Mouse (Mus musculus) cortical plate, adult 2 months (tissue): ENCODE results near the gene Mterf1b. TPM values are rescaled to one million over a fixed set of nuclear protein-coding genes. Genes with fewer than 3 reads are reported as not detected.
"Not testable (repeated sequence)": the region's sequence is repeated elsewhere in the genome, so short reads cannot be mapped to it uniquely, and the experiment has no call there.

Source experiments
- H3K27ac ChIP-seq: fragments of 200-500 bp; 2 replicates; pipeline ENCODE4 v1.5.1; 2012; ENCODE audit warnings: low read length, control low read depth, inconsistent platforms; ENCODE audit not compliant: insufficient read depth
- H3K4me1 ChIP-seq: fragments of 200-500 bp; 2 replicates; pipeline ENCODE4 v1.6.1; 2011; ENCODE audit warnings: low read length; ENCODE audit not compliant: control insufficient read depth, insufficient read depth
- H3K4me3 ChIP-seq: fragments of 200-500 bp; 2 replicates; pipeline ENCODE4 v1.5.1; 2011; ENCODE audit warnings: mild to moderate bottlenecking, low read length, control low read depth; ENCODE audit not compliant: insufficient read depth
- CTCF ChIP-seq: fragments of 200-500 bp; IDR thresholded peaks from 2 replicates; pipeline ENCODE4 v1.5.1; 2011; ENCODE audit warnings: mild to moderate bottlenecking, control low read depth, low read length; ENCODE audit not compliant: insufficient read depth; ENCODE audit errors: extremely low read depth
- POLR2A ChIP-seq: fragments of 200-500 bp; IDR thresholded peaks from 2 replicates; pipeline ENCODE4 v1.6.1; 2011; ENCODE audit warnings: mild to moderate bottlenecking, low read length, control low read depth; ENCODE audit not compliant: insufficient read depth; ENCODE audit errors: extremely low read depth
- polyA plus RNA-seq: library from polyadenylated mRNA; depleted of rRNA; stranded (reverse); fragments of >200 nt; gene quantifications from 2 replicates; pipeline ENCODE4 v1.2.3, GENCODE M21; 2012

Mterf1b gene
- polyA plus RNA-seq, 1 experiment: 3.9 TPM

DNA sequence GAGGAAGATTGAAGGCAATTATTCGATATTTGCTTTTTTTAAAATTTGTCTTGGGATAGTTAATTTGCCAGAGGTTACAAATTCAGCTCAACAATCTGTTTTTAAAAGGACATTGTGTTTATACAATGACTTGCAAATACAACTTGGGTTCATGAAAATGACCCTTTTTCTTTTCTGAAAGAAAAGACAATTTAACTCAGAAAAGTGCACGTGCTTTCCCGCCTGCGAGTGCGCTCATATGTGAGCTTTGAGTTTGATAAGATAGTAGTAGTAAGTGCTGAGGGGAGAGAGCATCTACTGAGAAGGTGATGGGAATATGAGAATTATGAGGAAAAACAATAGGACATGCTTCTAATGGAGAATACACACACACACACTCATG lies 1.1 kb downstream of the Mterf1b start:
- Histone ChIP-seq H3K4me3 (peak overlapping the region; percentile 27; the same call in 1 of the 2 replicates), H3K4me1 (no peaks in the 10 kb centered on the region; the same call in 1 of the 2 replicates), H3K27ac (no peak overlapping the region)
- TF ChIP-seq CTCF (no peak), POLR2A (no peak)

DNA sequence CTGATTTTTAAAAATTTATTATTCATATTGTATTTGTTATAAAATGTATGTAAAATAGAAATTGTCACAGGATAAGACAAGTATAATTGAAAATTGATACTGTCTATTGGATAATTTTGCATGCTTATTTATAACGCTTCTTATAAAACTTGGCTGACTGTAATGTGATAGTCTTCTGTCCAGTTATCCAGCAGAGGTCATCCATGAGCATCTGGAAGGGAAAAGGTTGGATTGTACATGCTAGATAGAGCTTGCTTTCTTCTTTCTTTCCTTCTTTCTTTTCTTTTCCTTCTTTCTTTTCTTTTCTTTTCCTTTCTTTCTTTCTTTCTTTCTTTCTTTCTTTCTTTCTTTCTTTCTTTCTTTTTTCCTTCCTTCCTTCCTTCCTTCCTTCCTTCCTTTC lies 2.0 kb downstream of the Mterf1b start:
- no peak for TF ChIP-seq CTCF
- TF ChIP-seq POLR2A: no peak
- H3K4me3 ChIP-seq: no peak overlapping the region
- H3K27ac ChIP-seq: no peak overlapping the region
- H3K4me1 ChIP-seq: no peaks in the 10 kb centered on the region; the same call in 1 of the 2 replicates

DNA sequence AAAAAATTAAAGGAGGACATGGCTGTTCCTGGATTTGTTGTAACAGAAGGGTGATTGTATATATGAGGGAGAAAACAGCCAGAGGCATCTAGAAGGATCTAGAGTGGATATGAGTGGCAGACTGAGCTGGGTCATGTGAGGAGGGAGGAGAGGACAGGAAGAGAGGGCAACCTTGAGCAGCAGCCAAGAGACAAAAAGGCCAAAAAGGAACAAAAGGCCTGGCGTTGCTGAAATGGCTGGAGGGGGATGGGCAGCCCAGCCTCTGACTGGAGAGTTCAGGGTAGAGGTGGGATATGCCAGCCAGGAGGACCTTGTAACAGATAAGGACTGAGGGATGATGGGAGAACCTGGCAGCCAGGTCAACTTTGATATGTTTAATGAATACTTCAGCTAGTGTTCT lies 2.9 kb downstream of the Mterf1b start:
- H3K4me3 ChIP-seq: no peak overlapping the region
- H3K4me1 ChIP-seq: no peaks in the 10 kb centered on the region; the same call in 1 of the 2 replicates
- no peak overlapping the region for H3K27ac ChIP-seq
- TF ChIP-seq CTCF (no peak), POLR2A (no peak)

DNA sequence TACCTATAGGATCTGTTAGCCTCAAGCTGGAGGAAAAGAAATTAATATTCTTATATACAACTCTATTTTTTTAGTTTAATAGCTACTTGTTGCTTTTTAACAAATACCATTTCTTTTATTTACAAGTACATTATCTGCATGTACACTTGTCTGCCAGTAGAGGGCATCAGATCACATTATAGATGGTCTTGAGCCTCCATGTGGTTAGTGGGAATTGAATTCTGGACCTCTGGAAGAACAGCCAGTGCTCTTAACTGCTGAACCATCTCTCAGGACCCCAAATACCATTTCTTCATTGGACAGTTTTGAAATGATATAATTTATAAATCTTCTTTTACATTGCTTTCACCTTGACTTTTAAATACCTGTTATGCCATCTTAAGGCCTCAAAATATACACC lies 9.2 kb downstream of the Mterf1b start:
- Histone ChIP-seq H3K4me3 (no peak overlapping the region), H3K27ac (no peak overlapping the region), H3K4me1 (no peaks in the 10 kb centered on the region)
- TF ChIP-seq POLR2A: no peak
- peak; percentile 28; the same call in 1 of the 2 replicates for TF ChIP-seq CTCF

DNA sequence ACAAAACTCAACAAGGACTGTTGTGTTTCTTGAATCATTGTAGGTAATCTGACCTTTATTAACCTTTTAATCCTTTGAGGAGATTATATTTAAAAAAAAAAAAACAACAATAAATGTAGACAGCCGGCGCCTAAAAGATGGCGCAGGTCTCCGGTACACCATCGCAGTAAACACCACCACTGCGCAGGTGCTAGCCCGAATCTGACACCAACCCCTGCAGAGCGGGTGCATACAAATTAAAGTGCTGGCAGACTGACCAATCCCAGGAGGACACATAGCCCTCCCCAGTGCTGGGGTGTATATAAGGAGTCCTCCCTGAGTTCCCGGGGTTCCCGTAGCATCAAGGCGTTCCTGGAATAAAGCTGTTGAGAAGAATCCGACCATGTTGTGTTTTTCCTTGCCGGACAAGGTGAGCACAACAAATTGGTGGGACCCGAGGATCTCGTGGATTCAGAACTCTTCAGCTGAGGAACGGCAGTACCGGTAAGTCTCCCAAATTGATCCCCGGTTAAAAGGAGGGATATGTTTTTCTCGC lies 10.2 kb downstream of the Mterf1b start:
- H3K27ac ChIP-seq, H3K4me3 ChIP-seq, H3K4me1 ChIP-seq: not testable (repeated sequence)

DNA sequence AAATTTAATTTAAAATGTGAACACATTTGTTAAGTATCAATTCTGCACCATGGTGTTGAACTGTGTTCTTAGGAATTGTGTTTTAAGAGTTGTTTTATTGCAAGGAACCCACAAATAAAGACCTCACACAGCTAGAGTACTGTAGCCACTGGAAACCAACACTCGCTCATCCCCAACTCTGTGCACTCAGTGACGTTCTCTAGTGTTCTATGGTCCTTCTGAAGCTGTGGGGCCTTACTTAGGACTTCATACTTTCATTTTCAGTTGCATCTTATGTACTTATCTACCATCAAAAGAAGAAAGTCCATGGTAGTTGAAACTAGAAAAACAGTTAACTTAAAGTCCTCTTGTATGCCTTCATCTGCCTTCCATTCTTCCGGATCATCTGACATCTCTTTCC lies 17.9 kb downstream of the Mterf1b start:
- not testable (repeated sequence) for H3K4me1 ChIP-seq, H3K4me3 ChIP-seq, H3K27ac ChIP-seq

DNA sequence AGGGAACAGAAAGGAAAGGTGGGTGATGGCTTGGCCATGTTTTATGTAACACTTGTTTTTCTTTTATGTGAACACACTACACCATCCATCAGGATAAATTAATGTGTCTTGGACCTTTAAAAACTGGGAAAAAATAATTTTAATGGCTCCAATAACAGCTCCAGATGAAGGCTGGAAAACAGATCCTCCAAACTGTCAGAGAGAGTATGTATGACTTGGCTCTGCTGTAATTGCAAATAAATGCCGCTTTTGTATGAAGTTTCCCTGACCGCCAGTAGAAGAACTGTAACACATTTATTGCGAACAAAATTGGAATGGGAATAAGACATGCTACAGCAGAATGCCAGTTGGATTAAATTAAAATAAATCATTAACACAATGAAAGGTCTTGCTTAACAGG lies 29.1 kb downstream of the Mterf1b start:
- H3K4me1 ChIP-seq: peaks cover 2% of the 10 kb centered on the region
- TF ChIP-seq CTCF (no peak), POLR2A (no peak)
- H3K27ac ChIP-seq: no peak overlapping the region
- H3K4me3 ChIP-seq: no peak overlapping the region

DNA sequence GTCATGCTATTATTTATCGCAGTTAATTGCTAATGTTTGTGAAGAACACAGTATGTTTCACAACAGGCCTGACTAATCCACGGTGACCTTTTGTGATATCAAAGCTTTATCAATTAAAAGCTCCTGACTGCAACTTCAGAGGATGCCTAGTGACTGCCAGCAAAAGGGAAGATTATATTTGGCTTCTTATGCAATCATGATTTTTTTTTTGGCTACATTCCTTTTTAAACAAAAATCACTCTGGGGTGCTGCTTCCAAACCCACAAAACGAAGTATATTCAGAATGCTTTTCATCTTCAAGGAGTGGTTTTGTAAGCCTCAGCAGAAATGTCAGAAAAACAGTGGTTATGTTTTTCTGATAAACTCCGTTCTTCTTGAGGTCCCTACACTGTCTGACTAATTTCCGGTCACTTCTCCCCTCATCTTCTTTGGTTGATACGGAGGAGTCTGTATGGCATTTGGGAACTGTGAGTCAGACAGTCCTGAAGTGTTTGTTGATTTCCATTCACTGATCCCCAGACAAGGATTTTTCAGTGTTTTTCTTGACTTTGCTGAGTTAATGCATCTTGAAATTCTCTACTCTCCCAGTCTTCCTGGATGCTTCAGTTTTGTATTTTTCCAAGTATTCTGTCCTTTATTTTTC lies 29.9 kb downstream of the Mterf1b start:
- Histone ChIP-seq H3K4me3 (no peak overlapping the region), H3K4me1 (peaks cover 2% of the 10 kb centered on the region), H3K27ac (peak overlapping the region; percentile 77; the same call in 1 of the 2 replicates)
- TF ChIP-seq CTCF: no peak
- TF ChIP-seq POLR2A: no peak

DNA sequence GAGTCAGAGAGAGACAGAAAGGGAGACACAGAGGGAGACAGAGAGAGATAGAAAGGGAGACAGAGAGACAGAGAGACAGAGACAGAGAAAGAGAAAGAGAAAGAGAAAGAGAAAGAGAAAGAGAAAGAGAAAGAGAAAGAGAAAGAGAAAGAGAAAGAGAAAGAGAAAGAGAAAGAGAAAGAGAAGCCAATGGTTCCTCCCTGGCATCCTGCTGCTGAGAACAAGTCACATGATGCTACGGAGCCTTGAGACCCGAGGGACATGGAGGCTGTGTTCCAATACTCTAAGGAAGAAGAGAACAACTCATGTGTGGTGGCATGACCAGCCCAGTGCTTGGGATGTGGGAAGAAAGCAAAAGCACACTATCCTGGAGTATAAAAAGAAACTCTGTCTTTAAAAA lies 40.0 kb downstream of the Mterf1b start:
- Histone ChIP-seq H3K4me3 (no peak overlapping the region), H3K4me1 (no peaks in the 10 kb centered on the region), H3K27ac (no peak overlapping the region)
- TF ChIP-seq CTCF: no peak
- TF ChIP-seq POLR2A: no peak

DNA sequence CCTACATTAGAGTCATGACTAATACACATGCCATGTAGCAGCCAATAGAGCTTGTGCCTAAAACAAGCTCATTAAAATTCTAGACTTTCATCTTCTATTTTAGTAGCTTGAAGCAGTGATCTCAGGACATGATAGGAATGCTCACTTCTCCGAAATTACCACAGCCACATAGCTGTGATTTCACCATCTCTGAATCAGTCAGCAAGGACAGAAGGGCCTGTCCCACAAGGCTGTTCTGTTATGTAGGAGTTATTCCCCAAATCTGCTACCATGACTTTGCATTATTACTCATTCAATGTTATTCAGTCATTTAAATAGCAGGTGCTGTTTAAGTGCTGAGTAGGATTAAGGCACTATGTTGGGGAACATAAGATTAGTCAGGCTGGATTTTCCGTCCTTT lies 42.3 kb downstream of the Mterf1b start:
- H3K4me3 ChIP-seq: no peak overlapping the region
- no peaks in the 10 kb centered on the region for H3K4me1 ChIP-seq
- no peak overlapping the region for H3K27ac ChIP-seq
- TF ChIP-seq POLR2A (no peak), CTCF (no peak)

DNA sequence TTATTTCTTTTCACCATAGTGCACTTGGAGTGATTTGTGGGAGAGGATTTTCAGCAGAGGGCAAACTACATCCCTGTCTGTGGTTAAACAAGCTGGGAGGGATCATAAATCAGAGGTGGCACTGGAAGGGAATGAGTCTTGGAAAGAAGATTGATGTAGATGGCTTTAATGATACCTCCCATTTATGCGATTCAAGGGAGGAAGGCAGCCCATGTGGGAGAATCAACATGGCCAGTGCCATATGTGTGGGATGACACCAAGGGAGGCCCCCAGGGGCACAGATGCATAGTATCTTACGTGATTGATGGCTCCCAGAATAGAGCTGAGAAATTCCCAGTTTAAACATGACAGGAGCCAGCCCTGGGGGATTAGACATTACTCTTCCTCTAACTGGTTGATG lies 48.0 kb downstream of the Mterf1b start:
- TF ChIP-seq POLR2A (no peak), CTCF (no peak)
- no peak overlapping the region for H3K27ac ChIP-seq
- no peak overlapping the region for H3K4me3 ChIP-seq
- no peaks in the 10 kb centered on the region for H3K4me1 ChIP-seq
